Mouse (Mus musculus) olfactory bulb, adult 2 months (tissue): ENCODE data around the gene Tgfa.

Experiments used
- CTCF ChIP-seq: fragments of 200-500 bp; IDR thresholded peaks from 2 replicates; pipeline ENCODE4 v1.5.1; 2012; ENCODE audit warnings: low read depth, mild to moderate bottlenecking, low read length, moderate library complexity; ENCODE audit not compliant: insufficient read depth
- POLR2A ChIP-seq: fragments of 200-500 bp; IDR thresholded peaks from 2 replicates; pipeline ENCODE4 v1.6.1; 2012; ENCODE audit warnings: mild to moderate bottlenecking, low read depth, low read length, moderate library complexity; ENCODE audit not compliant: insufficient read depth

DNA sequence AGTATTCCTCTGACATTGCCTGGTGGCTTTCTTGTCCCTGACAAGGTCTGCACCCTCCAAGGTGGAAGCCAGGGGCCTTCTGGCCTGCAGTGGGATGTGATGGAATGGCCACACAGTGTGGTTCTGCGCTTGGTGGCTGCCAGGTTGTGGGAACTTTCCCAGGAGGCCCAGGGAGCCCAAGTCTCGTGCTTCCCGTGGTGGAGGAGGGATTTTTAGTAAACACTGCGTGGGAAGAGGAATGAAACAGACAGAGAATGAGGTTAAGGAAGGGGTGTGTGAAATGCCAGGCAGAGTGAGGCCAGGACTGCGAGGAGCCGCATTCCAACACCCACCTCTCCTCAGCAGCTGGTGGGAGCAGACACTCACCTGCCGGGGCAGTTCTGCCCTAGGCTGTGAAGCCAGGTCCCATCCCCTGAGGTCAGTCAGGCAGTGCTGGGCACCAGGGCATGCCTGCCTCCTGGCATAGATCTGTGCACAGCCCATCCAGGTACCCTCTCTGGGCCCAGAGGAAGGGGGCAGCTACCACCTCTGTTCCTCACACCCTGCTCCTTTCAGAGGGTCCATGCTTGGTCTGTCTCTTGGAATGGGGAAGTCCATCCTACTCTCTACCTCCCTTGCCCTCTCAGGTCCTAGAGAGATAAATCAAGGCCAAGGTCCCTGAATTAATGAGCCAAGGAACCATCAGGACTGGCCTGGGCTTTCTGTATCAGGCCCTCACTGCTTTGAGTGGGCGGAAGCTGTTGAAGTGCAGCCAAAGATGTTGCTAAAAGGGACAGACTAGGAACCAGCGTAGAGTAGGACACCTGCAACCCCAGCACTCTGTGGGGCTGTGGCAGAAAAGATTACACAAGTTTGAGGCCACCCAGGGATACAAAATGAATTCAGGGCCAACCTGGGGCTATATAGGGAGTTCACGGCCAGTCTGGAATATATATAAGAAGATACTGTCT is 57.4 kb downstream of the Tgfa start:
- TF ChIP-seq CTCF (no peak), POLR2A (no peak)
